Mouse (Mus musculus) bone marrow macrophage, adult 2 months (primary cell): ENCODE data around the gene Plin3.
A peak's percentile ranks its signal among the peaks of the same experiment; 100 is the strongest.

ENCODE experiments used
- CTCF ChIP-seq: IDR thresholded peaks from 2 replicates; pipeline ENCODE4 v1.5.1; 2012; ENCODE audit warnings: low read depth, mild to moderate bottlenecking, low read length, moderate library complexity
- POLR2A ChIP-seq: IDR thresholded peaks from 2 replicates; pipeline ENCODE4 v1.6.1; 2012; ENCODE audit warnings: mild to moderate bottlenecking, low read depth, low read length, borderline replicate concordance

DNA sequence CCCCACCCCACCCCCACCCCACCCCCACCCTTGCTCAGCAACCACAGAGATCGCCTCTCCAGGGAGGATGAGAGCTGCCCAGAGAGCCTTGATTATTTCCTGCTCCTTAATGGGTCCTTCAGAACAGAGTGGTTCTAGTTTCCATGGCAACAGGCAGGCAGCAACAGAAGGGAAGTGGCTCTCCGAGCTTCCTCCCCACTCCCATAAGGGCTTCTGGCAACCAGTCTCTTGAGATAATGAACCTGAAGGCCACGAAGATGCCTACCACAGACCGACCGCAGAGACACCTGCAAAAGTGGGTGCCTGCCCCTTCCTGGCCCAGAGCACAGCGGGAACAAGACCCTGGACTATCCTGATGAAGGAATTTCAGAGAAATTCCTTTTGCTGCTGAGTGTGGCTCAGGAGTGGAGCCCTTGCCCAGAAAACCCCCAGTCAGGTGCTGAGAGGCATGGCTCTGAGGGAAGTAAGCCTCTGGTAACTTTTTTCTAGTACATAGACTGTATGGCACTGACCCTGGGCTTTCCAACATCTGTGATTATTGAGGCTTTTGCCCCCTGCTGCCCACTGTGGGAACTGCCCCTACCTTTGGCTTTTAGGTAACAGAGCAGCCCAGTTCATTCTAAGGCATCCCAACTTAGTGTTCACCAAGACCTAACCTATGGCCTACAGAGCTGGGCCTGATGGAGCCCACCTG lies 41.4 kb downstream of the Plin3 start:
- TF ChIP-seq CTCF (peak; percentile 54), POLR2A (no peak)
